Mouse (Mus musculus): ENCODE measurements around the gene Tpx2.

- no peak for TF ChIP-seq POLR2A (IDR thresholded peaks at IDR 0.05; ENCODE audit: borderline replicate concordance, insufficient read depth, low read length)
- TF ChIP-seq CTCF (IDR thresholded peaks at IDR 0.05; ENCODE audit: borderline replicate concordance, insufficient read depth, low read depth, low read length), result no peak
Measured at GRCm38 (mm10) chr2:152806037-152806436, 41.7 kb upstream of the Tpx2 start.

All from cerebellum, adult 2 months (tissue).